Mouse (Mus musculus): ENCODE results near the gene Sertad2. TPM values are rescaled to one million over a fixed set of nuclear protein-coding genes. Genes with fewer than 3 reads are reported as not detected.
A peak's percentile ranks its signal among the peaks of the same experiment; 100 is the strongest.

Sertad2 gene
- polyA plus RNA-seq, 1 experiment = 20.9 TPM

DNA sequence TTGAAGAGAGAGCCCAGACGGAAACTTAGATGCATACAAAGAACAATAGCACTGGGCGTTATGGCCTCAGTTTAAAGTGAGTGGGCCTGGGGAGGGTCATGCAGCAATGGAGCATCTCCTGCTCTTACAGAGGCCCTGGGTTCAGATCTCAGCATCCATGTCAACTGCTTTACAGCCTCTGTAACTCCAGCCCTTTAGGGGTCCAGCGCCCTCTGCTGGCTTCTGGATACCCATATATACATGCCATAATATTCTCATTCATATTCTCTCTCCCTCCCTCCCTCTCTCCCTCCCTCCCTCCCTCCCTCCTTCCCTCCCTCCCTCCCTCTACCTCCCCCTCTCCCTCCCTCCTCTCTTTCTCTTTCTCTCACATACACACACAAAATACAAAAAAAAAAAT is 49.0 kb downstream of the Sertad2 start:
- Histone ChIP-seq H3K4me2 (ENCODE audit: low read depth) (no peak overlapping the region), H3ac (ENCODE audit: control insufficient read depth, insufficient read length) (no peak overlapping the region), H3K27me3 (ENCODE audit: control insufficient read depth, insufficient read depth, insufficient read length) (no peaks in the 10 kb centered on the region), H3K79me2 (ENCODE audit: control insufficient read depth, insufficient read depth) (peaks cover 4% of the 10 kb centered on the region), H3K36me3 (ENCODE audit: control insufficient read depth, insufficient read depth) (no peaks in the 10 kb centered on the region), H3K4me3 (no peak overlapping the region)
- no peak for TF ChIP-seq POLR2AphosphoS2 (IDR thresholded peaks at IDR 0.05; ENCODE audit: insufficient read length, low read depth)
- TF ChIP-seq CEBPB (IDR thresholded peaks at IDR 0.05; ENCODE audit: insufficient read depth, poor library complexity, severe bottlenecking) = no peak
- no peak for TF ChIP-seq USF1 (IDR thresholded peaks at IDR 0.05; ENCODE audit: low read depth)
- no peak for TF ChIP-seq POLR2A (IDR thresholded peaks at IDR 0.05; ENCODE audit: insufficient read length, low read depth)
- TF ChIP-seq MAX (IDR thresholded peaks at IDR 0.05; ENCODE audit: low read depth) = no peak
- TF ChIP-seq MYOD1 (IDR thresholded peaks at IDR 0.05; ENCODE audit: control insufficient read depth in 1 of 3, insufficient read length in 2 of 3, low read depth in 2 of 3) = no peak
- no peak for TF ChIP-seq E2F4 (IDR thresholded peaks at IDR 0.05; ENCODE audit: insufficient read depth)
- no peak for TF ChIP-seq MYOG (IDR thresholded peaks at IDR 0.05; ENCODE audit: control insufficient read depth in 1 of 3, insufficient read depth in 1 of 3, insufficient read length in 2 of 3, low read depth in 2 of 3)
- no peak for TF ChIP-seq TCF12 (IDR thresholded peaks at IDR 0.05; ENCODE audit: insufficient read depth, poor library complexity, severe bottlenecking)
- TF ChIP-seq REST (IDR thresholded peaks at IDR 0.05; ENCODE audit: insufficient read depth, insufficient read length) = no peak
- no peak for TF ChIP-seq TCF3 (IDR thresholded peaks at IDR 0.05; ENCODE audit: insufficient read length, low read depth)
- TF ChIP-seq SRF (IDR thresholded peaks at IDR 0.05; ENCODE audit: control insufficient read depth, insufficient read length, low read depth) = no peak

- no peaks in the 10 kb centered on the region for H3K27me3 ChIP-seq (ENCODE audit: control insufficient read depth, insufficient read depth, insufficient read length)
- H3K4me2 ChIP-seq (ENCODE audit: low read depth) = no peak overlapping the region
- peaks cover 9% of the 10 kb centered on the region for H3K79me2 ChIP-seq (ENCODE audit: control insufficient read depth, insufficient read depth)
- H3K4me3 ChIP-seq = no peak overlapping the region
- no peaks in the 10 kb centered on the region for H3K36me3 ChIP-seq (ENCODE audit: control insufficient read depth, insufficient read depth)
- no peak overlapping the region for H3ac ChIP-seq (ENCODE audit: control insufficient read depth, insufficient read length)
- no peak for TF ChIP-seq CEBPB (IDR thresholded peaks at IDR 0.05; ENCODE audit: insufficient read depth, poor library complexity, severe bottlenecking)
- no peak for TF ChIP-seq TCF3 (IDR thresholded peaks at IDR 0.05; ENCODE audit: insufficient read length, low read depth)
- no peak for TF ChIP-seq USF1 (IDR thresholded peaks at IDR 0.05; ENCODE audit: low read depth)
- TF ChIP-seq SRF (IDR thresholded peaks at IDR 0.05; ENCODE audit: control insufficient read depth, insufficient read length, low read depth) = no peak
- no peak for TF ChIP-seq MAX (IDR thresholded peaks at IDR 0.05; ENCODE audit: low read depth)
- TF ChIP-seq REST (IDR thresholded peaks at IDR 0.05; ENCODE audit: insufficient read depth, insufficient read length) = no peak
- no peak for TF ChIP-seq MYOG (IDR thresholded peaks at IDR 0.05; ENCODE audit: control insufficient read depth in 1 of 3, insufficient read depth in 1 of 3, insufficient read length in 2 of 3, low read depth in 2 of 3)
- no peak for TF ChIP-seq TCF12 (IDR thresholded peaks at IDR 0.05; ENCODE audit: insufficient read depth, poor library complexity, severe bottlenecking)
- TF ChIP-seq POLR2AphosphoS2 (IDR thresholded peaks at IDR 0.05; ENCODE audit: insufficient read length, low read depth) = no peak
- no peak for TF ChIP-seq MYOD1 (IDR thresholded peaks at IDR 0.05; ENCODE audit: control insufficient read depth in 1 of 3, insufficient read length in 2 of 3, low read depth in 2 of 3)
- TF ChIP-seq E2F4 (IDR thresholded peaks at IDR 0.05; ENCODE audit: insufficient read depth) = no peak
- TF ChIP-seq POLR2A (IDR thresholded peaks at IDR 0.05; ENCODE audit: insufficient read length, low read depth) = no peak
Measured at GRCm38 (mm10) chr11:20594229-20595201, 51.5 kb downstream of the Sertad2 start.

- TF ChIP-seq POLR2A (IDR thresholded peaks at IDR 0.05; ENCODE audit: insufficient read length, low read depth) (no peak), CEBPB (IDR thresholded peaks at IDR 0.05; ENCODE audit: insufficient read depth, poor library complexity, severe bottlenecking) (no peak), TCF3 (IDR thresholded peaks at IDR 0.05; ENCODE audit: insufficient read length, low read depth) (no peak), POLR2AphosphoS2 (IDR thresholded peaks at IDR 0.05; ENCODE audit: insufficient read length, low read depth) (no peak), MYOD1 (IDR thresholded peaks at IDR 0.05; ENCODE audit: control insufficient read depth in 1 of 3, insufficient read length in 2 of 3, low read depth in 2 of 3) (peak in 2 of 3 experiments; percentile 44 to 59), MYOG (IDR thresholded peaks at IDR 0.05; ENCODE audit: control insufficient read depth in 1 of 3, insufficient read depth in 1 of 3, insufficient read length in 2 of 3, low read depth in 2 of 3) (peak in 1 of 3 experiments; percentile 47)
- peaks cover 4% of the 10 kb centered on the region for H3K79me2 ChIP-seq (ENCODE audit: control insufficient read depth, insufficient read depth)
- H3K36me3 ChIP-seq (ENCODE audit: control insufficient read depth, insufficient read depth) = no peaks in the 10 kb centered on the region
- H3ac ChIP-seq (ENCODE audit: control insufficient read depth, insufficient read length) = no peak overlapping the region
- H3K27me3 ChIP-seq (ENCODE audit: control insufficient read depth, insufficient read depth, insufficient read length) = no peaks in the 10 kb centered on the region
- H3K4me3 ChIP-seq = no peak overlapping the region
- peak overlapping the region; percentile 31 for H3K4me2 ChIP-seq (ENCODE audit: low read depth)
Measured at GRCm38 (mm10) chr11:20603066-20603812, 60.2 kb downstream of the Sertad2 start.

- no peaks in the 10 kb centered on the region for H3K36me3 ChIP-seq (ENCODE audit: control insufficient read depth, insufficient read depth)
- peaks cover 2% of the 10 kb centered on the region for H3K79me2 ChIP-seq (ENCODE audit: control insufficient read depth, insufficient read depth)
- no peak overlapping the region for H3K4me3 ChIP-seq
- no peaks in the 10 kb centered on the region for H3K27me3 ChIP-seq (ENCODE audit: control insufficient read depth, insufficient read depth, insufficient read length)
- H3ac ChIP-seq (ENCODE audit: control insufficient read depth, insufficient read length) = no peak overlapping the region
- H3K4me2 ChIP-seq (ENCODE audit: low read depth) = peak overlapping the region; percentile 31
- TF ChIP-seq TCF3 (IDR thresholded peaks at IDR 0.05; ENCODE audit: insufficient read length, low read depth) (no peak), MYOG (IDR thresholded peaks at IDR 0.05; ENCODE audit: control insufficient read depth in 1 of 3, insufficient read depth in 1 of 3, insufficient read length in 2 of 3, low read depth in 2 of 3) (no peak), POLR2AphosphoS2 (IDR thresholded peaks at IDR 0.05; ENCODE audit: insufficient read length, low read depth) (no peak), CEBPB (IDR thresholded peaks at IDR 0.05; ENCODE audit: insufficient read depth, poor library complexity, severe bottlenecking) (no peak), REST (IDR thresholded peaks at IDR 0.05; ENCODE audit: insufficient read depth, insufficient read length) (no peak), E2F4 (IDR thresholded peaks at IDR 0.05; ENCODE audit: insufficient read depth) (no peak), MAX (IDR thresholded peaks at IDR 0.05; ENCODE audit: low read depth) (no peak), TCF12 (IDR thresholded peaks at IDR 0.05; ENCODE audit: insufficient read depth, poor library complexity, severe bottlenecking) (no peak), USF1 (IDR thresholded peaks at IDR 0.05; ENCODE audit: low read depth) (no peak), MYOD1 (IDR thresholded peaks at IDR 0.05; ENCODE audit: control insufficient read depth in 1 of 3, insufficient read length in 2 of 3, low read depth in 2 of 3) (no peak), SRF (IDR thresholded peaks at IDR 0.05; ENCODE audit: control insufficient read depth, insufficient read length, low read depth) (no peak)
Measured at GRCm38 (mm10) chr11:20604119-20604518, 61.1 kb downstream of the Sertad2 start.

Measured in myocyte (in vitro differentiated cells).